Mouse (Mus musculus): ENCODE measurements around the gene Upk3bl. TPM values are rescaled to one million over a fixed set of nuclear protein-coding genes. Genes with fewer than 3 reads are reported as not detected.

Upk3bl gene
- total RNA-seq (2012; rRNA removed) (not detected in 2 replicates), total RNA-seq (2014; rRNA removed) (not detected in 2 replicates), polyA plus RNA-seq (2012; ENCODE audit: insufficient read length, low read depth) (not detected in 2 replicates)

GRCm38 (mm10) chr5:136054301-136055077 lies at the start of gene Upk3bl:
Upk3bl (plus strand) TSS chr5:136054492.
- no peak within 1 kb of the TSS for H3K27ac ChIP-seq (ENCODE audit: insufficient read depth, low read depth)
- H3K36me3 ChIP-seq (replicated peaks in 1 of 2; ENCODE audit: control insufficient read depth in 1 of 2, insufficient read depth in 1 of 2, low read length in 1 of 2): no peaks in the 10 kb centered on the region
- H3K4me1 ChIP-seq (ENCODE audit: control insufficient read depth in 1 of 2, insufficient read depth in 2 of 2): peaks cover 10 to 17% of the 10 kb centered on the region in 2 experiments; a peak in 3 of 4 replicates
- peaks cover 2% of the 10 kb centered on the region for H3K9me3 ChIP-seq (replicated peaks; ENCODE audit: low read length)
- 0 out of 2 replicates have a peak, but pooled peaks have one; percentile 19 for TF ChIP-seq EP300 (IDR thresholded peaks at IDR 0.05; ENCODE audit: low read length)
- TF ChIP-seq ZNF384 (IDR thresholded peaks at IDR 0.05; ENCODE audit: low read depth, low read length): no peak
- no peak for TF ChIP-seq ELF1 (IDR thresholded peaks at IDR 0.05; ENCODE audit: low read depth, low read length)
- H3K27me3 ChIP-seq (replicated peaks): peaks cover 51% of the 10 kb centered on the region
- peak; percentile 79 for DNase-seq (ENCODE audit: extremely low read depth)
- H3K79me2 ChIP-seq (replicated peaks; ENCODE audit: control insufficient read depth, extremely low read depth, insufficient read depth, poor library complexity, severe bottlenecking): no peaks in the 10 kb centered on the region
- H3K4me3 ChIP-seq (replicated peaks in 1 of 3; ENCODE audit: low read depth in 2 of 3, low read length in 2 of 3, poor library complexity in 1 of 3): no peak within 1 kb of the TSS
- in situ Hi-C loops (cut with MboI; ENCODE audit: low pct_ligation_motif_present, low pct_unique_long_range_greater_than_20kb, low sequenced_read_pairs): loop anchor here (5.0 kb wide), 1 partner anchor 72 kb away; the partner anchor contains the start of gene Zp3
- dilution Hi-C loops (cut with MboI; ENCODE audit: extremely low pct_ligation_motif_present, extremely low pct_unique_long_range_greater_than_20kb, low sequenced_read_pairs): no loop called here
- no peak within 1 kb of the TSS for H3K9ac ChIP-seq (ENCODE audit: insufficient read depth, low read depth)
- H3K4me2 ChIP-seq (ENCODE audit: insufficient read depth, low read depth, poor library complexity, severe bottlenecking): peak within 1 kb of the TSS; percentile 42; the same call in 1 of the 2 replicates

GRCm38 (mm10) chr5:136004537-136004936 lies 49.8 kb upstream of the Upk3bl start:
- no peak for DNase-seq (ENCODE audit: extremely low read depth)
- TF ChIP-seq ETS1 (conservative IDR thresholded peaks at IDR 0.05; ENCODE audit: low read depth, low read length): no peak
- TF ChIP-seq BHLHE40 (IDR thresholded peaks at IDR 0.05; ENCODE audit: low read depth, low read length): peak; percentile 75
- peak; percentile 53; the same call in 1 of the 2 replicates for TF ChIP-seq MXI1 (IDR thresholded peaks at IDR 0.05; ENCODE audit: low read depth, low read length)
- TF ChIP-seq MYC (IDR thresholded peaks at IDR 0.05; ENCODE audit: low read depth, low read length): peak; percentile 31; the same call in 1 of the 2 replicates
- TF ChIP-seq MAX (IDR thresholded peaks at IDR 0.05; ENCODE audit: low read length): peak; percentile 57; the same call in 1 of the 2 replicates
- TF ChIP-seq MAFK (IDR thresholded peaks at IDR 0.05; ENCODE audit: insufficient replicate concordance, low read length): no peak
- dilution Hi-C loops (cut with MboI; ENCODE audit: extremely low pct_ligation_motif_present, extremely low pct_unique_long_range_greater_than_20kb, low sequenced_read_pairs): no loop called here
- H3K27ac ChIP-seq (ENCODE audit: insufficient read depth, low read depth): no peak overlapping the region
- peak overlapping the region; percentile 27 for H3K4me2 ChIP-seq (ENCODE audit: insufficient read depth, low read depth, poor library complexity, severe bottlenecking)
- no peaks in the 10 kb centered on the region for H3K27me3 ChIP-seq (replicated peaks)
- no peak overlapping the region for H3K9ac ChIP-seq (ENCODE audit: insufficient read depth, low read depth)
- peaks cover 14% of the 10 kb centered on the region for H3K79me2 ChIP-seq (replicated peaks; ENCODE audit: control insufficient read depth, extremely low read depth, insufficient read depth, poor library complexity, severe bottlenecking)
- H3K4me3 ChIP-seq (replicated peaks in 1 of 3; ENCODE audit: low read depth in 2 of 3, low read length in 2 of 3, poor library complexity in 1 of 3): peak overlapping the region in 1 of 3 experiments; percentile 48
- in situ Hi-C loops (cut with MboI; ENCODE audit: low pct_ligation_motif_present, low pct_unique_long_range_greater_than_20kb, low sequenced_read_pairs): no loop called here
- peaks cover 48 to 94% of the 10 kb centered on the region in 2 experiments for H3K4me1 ChIP-seq (ENCODE audit: control insufficient read depth in 1 of 2, insufficient read depth in 2 of 2)
- H3K36me3 ChIP-seq (replicated peaks in 1 of 2; ENCODE audit: control insufficient read depth in 1 of 2, insufficient read depth in 1 of 2, low read length in 1 of 2): peaks cover 4 to 47% of the 10 kb centered on the region in 2 experiments
- H3K9me3 ChIP-seq (replicated peaks; ENCODE audit: low read length): no peaks in the 10 kb centered on the region

GRCm38 (mm10) chr5:136007745-136008144 lies 46.5 kb upstream of the Upk3bl start:
- Histone ChIP-seq H3K36me3 (replicated peaks in 1 of 2; ENCODE audit: control insufficient read depth in 1 of 2, insufficient read depth in 1 of 2, low read length in 1 of 2) (peaks cover 26 to 58% of the 10 kb centered on the region in 2 experiments), H3K4me1 (ENCODE audit: control insufficient read depth in 1 of 2, insufficient read depth in 2 of 2) (peaks cover 34 to 78% of the 10 kb centered on the region in 2 experiments), H3K9ac (ENCODE audit: insufficient read depth, low read depth) (no peak overlapping the region), H3K4me3 (replicated peaks in 1 of 3; ENCODE audit: low read depth in 2 of 3, low read length in 2 of 3, poor library complexity in 1 of 3) (no peak overlapping the region), H3K9me3 (replicated peaks; ENCODE audit: low read length) (no peaks in the 10 kb centered on the region), H3K4me2 (ENCODE audit: insufficient read depth, low read depth, poor library complexity, severe bottlenecking) (no peak overlapping the region), H3K79me2 (replicated peaks; ENCODE audit: control insufficient read depth, extremely low read depth, insufficient read depth, poor library complexity, severe bottlenecking) (0 out of 2 replicates have a peak, but pooled peaks cover 8% of the 10 kb centered on the region), H3K27ac (ENCODE audit: insufficient read depth, low read depth) (no peak overlapping the region), H3K27me3 (replicated peaks) (no peaks in the 10 kb centered on the region)
- DNase-seq (ENCODE audit: extremely low read depth): no peak
- in situ Hi-C loops (cut with MboI; ENCODE audit: low pct_ligation_motif_present, low pct_unique_long_range_greater_than_20kb, low sequenced_read_pairs) (no loop called here), dilution Hi-C loops (cut with MboI; ENCODE audit: extremely low pct_ligation_motif_present, extremely low pct_unique_long_range_greater_than_20kb, low sequenced_read_pairs) (no loop called here)
- TF ChIP-seq JUND (conservative IDR thresholded peaks at IDR 0.05; ENCODE audit: low read depth, low read length) (no peak), MAZ (IDR thresholded peaks at IDR 0.05; ENCODE audit: low read depth, low read length) (no peak), JUN (IDR thresholded peaks at IDR 0.05; ENCODE audit: insufficient read depth, low read depth, low read length) (no peak), NRF1 (IDR thresholded peaks at IDR 0.05; ENCODE audit: low read depth, low read length) (no peak), GABPA (IDR thresholded peaks at IDR 0.05; ENCODE audit: insufficient replicate concordance, low read depth, low read length) (no peak), TCF12 (IDR thresholded peaks at IDR 0.05; ENCODE audit: low read depth, low read length) (no peak), POLR2A (IDR thresholded peaks at IDR 0.05; ENCODE audit: low read depth, low read length) (no peak), TBP (conservative IDR thresholded peaks at IDR 0.05; ENCODE audit: low read depth, low read length) (no peak), SIN3A (IDR thresholded peaks at IDR 0.05; ENCODE audit: low read length) (no peak), MAX (IDR thresholded peaks at IDR 0.05; ENCODE audit: low read length) (no peak), KAT2A (IDR thresholded peaks at IDR 0.05; ENCODE audit: insufficient replicate concordance, low read length) (no peak), USF2 (conservative IDR thresholded peaks at IDR 0.05; ENCODE audit: low read depth, low read length) (no peak)

Measured in CH12.LX (cell line).